Mouse (Mus musculus): ENCODE data around the gene Nfkb1.

Gene Nfkb1

DNA sequence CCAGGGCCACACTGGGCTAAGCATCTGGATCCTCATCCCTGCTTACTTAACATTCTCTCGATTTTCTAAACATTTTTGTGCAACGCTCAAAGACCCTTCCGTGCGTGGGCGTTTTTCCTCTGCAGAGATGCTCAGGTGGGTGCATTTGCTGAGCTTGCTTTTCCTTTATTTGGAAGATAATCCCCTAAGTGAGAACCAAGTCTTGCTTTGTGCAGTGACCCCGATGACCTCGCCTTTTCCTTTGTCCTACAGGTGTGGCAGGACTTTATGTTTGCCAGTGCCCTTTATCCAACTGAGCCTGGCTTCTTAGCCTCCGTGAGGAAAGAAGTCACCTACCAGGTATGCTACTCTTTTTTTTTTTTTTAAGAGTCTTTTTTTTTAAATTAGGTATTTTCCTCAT is 144.0 kb downstream of the Nfkb1 start:
- DNase-seq (ENCODE audit: low read depth, low spot score): peak; percentile 87

DNA sequence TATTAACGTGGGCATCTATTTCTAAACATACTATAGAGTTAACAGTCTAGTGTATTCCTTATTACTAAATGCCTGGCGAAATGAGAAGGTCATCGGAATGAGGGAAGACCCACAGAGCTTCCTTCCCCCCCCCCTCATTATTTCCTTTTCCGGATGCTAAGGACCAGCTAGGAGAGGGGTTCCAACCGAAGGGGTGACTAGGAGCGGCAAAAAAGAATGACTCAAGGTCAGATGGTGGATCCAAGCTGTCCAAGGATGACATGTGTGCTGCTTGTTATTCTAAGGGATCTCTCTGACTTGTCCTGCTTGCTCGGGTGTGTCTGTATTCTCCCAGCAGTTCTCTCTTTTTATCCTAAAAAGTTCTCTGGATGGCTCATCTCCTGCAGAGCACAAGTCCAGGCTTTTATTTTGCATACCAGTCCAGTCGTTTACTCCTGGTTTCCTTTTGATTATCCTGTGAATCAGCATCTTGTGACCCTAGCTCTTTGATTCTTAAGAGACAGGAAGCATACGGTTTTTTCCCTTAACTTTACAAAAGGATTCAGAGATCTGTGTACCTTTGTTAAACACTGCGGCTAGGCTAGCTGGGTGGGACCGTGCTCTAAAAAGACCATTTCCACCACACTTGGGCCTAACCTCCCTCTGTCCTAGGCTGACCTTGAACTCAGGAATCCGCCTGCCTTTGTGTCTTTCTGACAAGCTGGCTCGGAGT is 145.0 kb downstream of the Nfkb1 start:
- peak; percentile 97 for DNase-seq (ENCODE audit: low read depth, low spot score)
